22 mouse cellular contexts compared by ENCODE assay signal in genomic region chr19:45646866-45647265, GRCm38 (mm10). TPM values are rescaled to one million over a fixed set of nuclear protein-coding genes. Genes with fewer than 3 reads are reported as not detected.
A peak's percentile ranks its signal among the peaks of the same experiment; 100 is the strongest.
DNase-seq lines count a peak whose midpoint lies in the region; ATAC-seq lines count a peak whose summit lies in the region.
"Had no signal": no experiment of that assay in that cellular context is flagged by ENCODE, and none has a peak within 500 bp of the region (broad histone marks: within the 10 kb centered on the region; RNA-seq: fewer than 3 reads in every experiment).

No protein-coding gene starts in this region.

- WGBS in kidney, embryonic 15.5 days, result 21% methylated on average over 4 of the region's 4 CpGs
- WGBS in embryonic facial prominence, embryonic 13.5 days, result 28% methylated on average over 4 of the region's 4 CpGs
- 48% methylated on average over 4 of the region's 4 CpGs for WGBS in forebrain, embryonic 12.5 days

- no peak overlapping the region for H3K4me3 ChIP-seq in kidney, embryonic 15.5 days (replicated peaks)
- no peak overlapping the region for H3K4me3 ChIP-seq in embryonic facial prominence, embryonic 13.5 days
- no peak overlapping the region for H3K4me3 ChIP-seq in forebrain, embryonic 12.5 days (replicated peaks)
- H3K4me3 ChIP-seq: gastrocnemius, adult 2 months; heart, embryonic 15.5 days; hindbrain, embryonic 13.5 days; liver, embryonic 12.5 days; midbrain, embryonic 13.5 days had no signal

- H3K9me3 ChIP-seq in kidney, embryonic 15.5 days (replicated peaks), result no peaks in the 10 kb centered on the region
- H3K9me3 ChIP-seq in embryonic facial prominence, embryonic 13.5 days, result no peaks in the 10 kb centered on the region
- no peaks in the 10 kb centered on the region for H3K9me3 ChIP-seq in forebrain, embryonic 12.5 days
- H3K9me3 ChIP-seq: heart, embryonic 15.5 days; hindbrain, embryonic 13.5 days; liver, embryonic 12.5 days; midbrain, embryonic 13.5 days had no signal

- peaks cover 35% of the 10 kb centered on the region for H3K4me1 ChIP-seq in kidney, embryonic 15.5 days
- H3K4me1 ChIP-seq in embryonic facial prominence, embryonic 13.5 days, result peaks cover 22% of the 10 kb centered on the region
- peaks cover 5% of the 10 kb centered on the region; the same call in 1 of the 2 replicates for H3K4me1 ChIP-seq in forebrain, embryonic 12.5 days

- H3K36me3 ChIP-seq in kidney, embryonic 15.5 days, result no peaks in the 10 kb centered on the region
- H3K36me3 ChIP-seq in embryonic facial prominence, embryonic 13.5 days, result no peaks in the 10 kb centered on the region
- H3K36me3 ChIP-seq in forebrain, embryonic 12.5 days (replicated peaks), result no peaks in the 10 kb centered on the region
- H3K36me3 ChIP-seq: heart, embryonic 15.5 days; hindbrain, embryonic 13.5 days; midbrain, embryonic 13.5 days had no signal

- H3K9ac ChIP-seq in kidney, embryonic 15.5 days, result no peak overlapping the region
- H3K9ac ChIP-seq in embryonic facial prominence, embryonic 13.5 days, result no peak overlapping the region
- H3K9ac ChIP-seq in forebrain, embryonic 12.5 days, result no peak overlapping the region
- H3K9ac ChIP-seq: heart, embryonic 15.5 days; hindbrain, embryonic 13.5 days; liver, embryonic 12.5 days; midbrain, embryonic 13.5 days had no signal

- H3K27ac ChIP-seq in kidney, embryonic 15.5 days, result peak overlapping the region; percentile 54
- 0 out of 2 replicates have a peak overlapping the region, but pooled peaks have one; percentile 41 for H3K27ac ChIP-seq in embryonic facial prominence, embryonic 13.5 days
- H3K27ac ChIP-seq in forebrain, embryonic 12.5 days, result no peak overlapping the region
- H3K27ac ChIP-seq: gastrocnemius, adult 2 months; heart, embryonic 15.5 days; hindbrain, embryonic 13.5 days; liver, embryonic 12.5 days; midbrain, embryonic 13.5 days had no signal

- ATAC-seq in kidney, embryonic 15.5 days (replicated peaks; ENCODE audit: low FRiP score), result no peak
- no peak for ATAC-seq in embryonic facial prominence, embryonic 13.5 days (ENCODE audit: insufficient number of reproducible peaks, insufficient read depth, low FRiP score, low TSS enrichment, low read depth)
- no peak for ATAC-seq in forebrain, embryonic 12.5 days (ENCODE audit: low FRiP score)
- ATAC-seq: forebrain, embryonic 14.5 days; liver, embryonic 12.5 days; midbrain, embryonic 13.5 days had no signal

- H3K4me2 ChIP-seq in kidney, embryonic 15.5 days, result no peak overlapping the region
- no peak overlapping the region for H3K4me2 ChIP-seq in embryonic facial prominence, embryonic 13.5 days
- no peak overlapping the region for H3K4me2 ChIP-seq in forebrain, embryonic 12.5 days
- H3K4me2 ChIP-seq: heart, embryonic 15.5 days; hindbrain, embryonic 13.5 days; liver, embryonic 12.5 days; midbrain, embryonic 13.5 days had no signal

- H3K27me3 ChIP-seq in kidney, embryonic 15.5 days, result no peaks in the 10 kb centered on the region
- H3K27me3 ChIP-seq in embryonic facial prominence, embryonic 13.5 days, result no peaks in the 10 kb centered on the region
- H3K27me3 ChIP-seq in forebrain, embryonic 12.5 days, result no peaks in the 10 kb centered on the region
- H3K27me3 ChIP-seq: heart, embryonic 15.5 days; hindbrain, embryonic 13.5 days; liver, embryonic 12.5 days; midbrain, embryonic 13.5 days had no signal

- DNase-seq in kidney, adult 18-20 months, result no peak
- DNase-seq in 3T3-L1 (ENCODE audit: low read depth, low spot score), result peak; percentile 83
- DNase-seq in NIH3T3 (ENCODE audit: low read depth), result peak; percentile 86
- DNase-seq in layer of hippocampus, adult 9-10 months (ENCODE audit: low spot score), result no peak
- DNase-seq in lung, adult 18-20 months, result no peak
- DNase-seq: adrenal gland, postnatal 14 days; cerebellum, adult 9-10 months; gastrocnemius, adult 2 months; heart, postnatal 36 days; kidney, adult 9 months; kidney, postnatal 4 days; layer of hippocampus, adult 9-11 months; lung, adult 2 months; lung, postnatal 14 days had no signal

RNA-seq across cellular contexts. Expression of gene Fbxw4, which starts 13.2 kb away (rescaled TPM):
- 6.3 and 6.7 TPM in 2 replicates for polyA plus RNA-seq in kidney, embryonic 15.5 days (2015; fragmentation: Nextera tagmentation; extraction: Ambion mirVana)
- polyA plus RNA-seq in embryonic facial prominence, embryonic 13.5 days (2015; fragmentation: Nextera tagmentation; extraction: Ambion mirVana), result 6.2 and 6.9 TPM in 2 replicates
- polyA plus RNA-seq in forebrain, embryonic 12.5 days (2016; fragmentation: Nextera tagmentation; extraction: Ambion mirVana), result 4.6 and 4.7 TPM in 2 replicates

Comparison
In these comparisons a context has a peak if more than half of its experiments do, and no peak if none do; other contexts are left out.
1. DNase-seq: peak in 3T3-L1 (single experiment) and NIH3T3 (single experiment); none in kidney, adult 18-20 months (single experiment), layer of hippocampus, adult 9-10 months (single experiment) and lung, adult 18-20 months (0 of 2).